Mouse (Mus musculus) skeletal muscle tissue, postnatal 0 days (tissue): ENCODE measurements around the gene Gfra4. TPM values are rescaled to one million over a fixed set of nuclear protein-coding genes. Genes with fewer than 3 reads are reported as not detected.

Experiments
- microRNA-seq, 2 experiments: library from miRNA; unstranded; fragments of <30 nt; microRNA quantifications; one replicate each; pipeline ENCODE4; 2016
- polyA plus RNA-seq: library from polyadenylated mRNA; unstranded; fragments of >200 nt; fragmentation: Nextera tagmentation; extraction: Ambion mirVana; gene quantifications from 2 replicates; pipeline ENCODE4 v1.2.1, GENCODE M21; 2015

Gfra4 gene
- polyA plus RNA-seq: 5.9 and 6.8 TPM in 2 replicates

DNA sequence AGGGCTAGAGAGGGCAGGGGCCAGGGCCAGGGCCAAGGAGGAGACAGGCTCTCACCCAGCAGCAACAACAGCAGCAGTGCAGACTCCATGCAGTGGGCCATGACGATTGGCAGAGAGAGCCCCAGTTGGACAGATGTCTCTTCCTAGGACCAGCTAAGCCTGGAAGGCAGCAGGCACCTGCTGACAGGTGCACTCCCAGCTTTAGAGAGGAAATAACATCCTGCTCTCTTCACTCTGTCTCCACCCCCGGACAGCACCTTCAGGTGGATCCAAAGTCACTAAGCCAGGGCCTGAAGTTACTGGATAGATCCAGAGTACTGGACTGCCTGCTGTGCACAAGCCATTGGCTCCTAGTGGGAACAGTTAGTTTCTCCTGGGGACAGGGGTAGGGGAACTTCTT is at the start of gene Gfra4:
Gene Gfra4 (minus strand): TSS at position 101 of the 400 bp plus-strand sequence.

GRCm38 (mm10) chr2:131086667-131087390 is 43.9 kb upstream of the Gfra4 start, which contains the start of gene Siglec1:
Gene Siglec1, minus strand, starts transcription at chr2:131086765.

GRCm38 (mm10) chr2:131063404-131063864 is 20.5 kb upstream of the Gfra4 start, which contains the start of gene Adam33:
Gene Adam33, minus strand, starts transcription at chr2:131063814.

Small RNAs within 50 kb of the gene (microRNA-seq; reads per million reads assigned to microRNA genes)
- gene Mir6973b: 0 to 0.10 reads per million in 2 experiments

Other genes with a start within 250 kb of the Gfra4 start
- gene 4930402H24Rik, start 136.7 kb downstream of the Gfra4 start, polyA plus RNA-seq: 12.2 and 12.5 TPM in 2 replicates
- gene Atrn, start 136.6 kb downstream of the Gfra4 start, polyA plus RNA-seq: 3.2 and 3.4 TPM in 2 replicates
- 27.3 and 30.0 TPM in 2 replicates for gene Adam33, start 20.7 kb upstream of the Gfra4 start, polyA plus RNA-seq
- 1.5 and 2.1 TPM in 2 replicates for gene Siglec1, start 43.7 kb upstream of the Gfra4 start, polyA plus RNA-seq
- 6.5 and 7.7 TPM in 2 replicates for gene Hspa12b, start 84.2 kb upstream of the Gfra4 start, polyA plus RNA-seq
- not detected in 2 replicates for gene Gm11037, start 90.4 kb upstream of the Gfra4 start, polyA plus RNA-seq
- gene 1700037H04Rik, start 117.0 kb upstream of the Gfra4 start, polyA plus RNA-seq: 20.5 and 21.1 TPM in 2 replicates
- gene Cenpb, start 137.0 kb upstream of the Gfra4 start, polyA plus RNA-seq: 9.9 and 10.1 TPM in 2 replicates
- gene Cdc25b, start 143.9 kb upstream of the Gfra4 start, polyA plus RNA-seq: 14.7 and 16.5 TPM in 2 replicates
- 1.6 and 1.7 TPM in 2 replicates for gene Spef1, start 144.2 kb upstream of the Gfra4 start, polyA plus RNA-seq
- 32.2 and 35.1 TPM in 2 replicates for gene Ap5s1, start 164.0 kb upstream of the Gfra4 start, polyA plus RNA-seq
- gene Mavs, start 191.0 kb upstream of the Gfra4 start, polyA plus RNA-seq: 18.0 TPM in 2 replicates
- gene Pank2, start 219.4 kb upstream of the Gfra4 start, polyA plus RNA-seq: 19.6 and 24.9 TPM in 2 replicates